Mouse (Mus musculus): Measurements from ENCODE around the gene Zfp687. TPM values are rescaled to one million over a fixed set of nuclear protein-coding genes. Genes with fewer than 3 reads are reported as not detected.

Gene Zfp687
- total RNA-seq, 2 experiments from 2014 or later, result 20.8 to 21.8 TPM

- peak; percentile 76 to 87 for DNase-seq (ENCODE audit: extremely low spot score in 1 of 2, low spot score in 2 of 2)
- intact Hi-C loops (cut with DNase I), result no loop called here
Measured at GRCm38 (mm10) chr3:94974528-94975422, 40.5 kb downstream of the Zfp687 start, which contains the start of gene Pi4kb. Gene Pi4kb (plus strand): TSS chr3:94974731.

- intact Hi-C loops (cut with DNase I), result no loop called here
- no peak for DNase-seq (ENCODE audit: extremely low spot score in 1 of 2, low spot score in 2 of 2)
Measured at GRCm38 (mm10) chr3:94974026-94974527, 41.2 kb downstream of the Zfp687 start.

- intact Hi-C loops (cut with DNase I), result no loop called here
Measured at GRCm38 (mm10) chr3:94973620-94974019, 41.6 kb downstream of the Zfp687 start.

GRCm38 (mm10) chr3:94972552-94972951, 42.7 kb downstream of the Zfp687 start:
- intact Hi-C loops (cut with DNase I), result no loop called here
- DNase-seq (ENCODE audit: extremely low spot score in 1 of 2, low spot score in 2 of 2), result no peak

More at GRCm38 (mm10) chr3:94973620-94974019, 41.6 kb downstream of the Zfp687 start:
- DNase-seq (ENCODE audit: extremely low spot score in 1 of 2, low spot score in 2 of 2), result no peak

DNA sequence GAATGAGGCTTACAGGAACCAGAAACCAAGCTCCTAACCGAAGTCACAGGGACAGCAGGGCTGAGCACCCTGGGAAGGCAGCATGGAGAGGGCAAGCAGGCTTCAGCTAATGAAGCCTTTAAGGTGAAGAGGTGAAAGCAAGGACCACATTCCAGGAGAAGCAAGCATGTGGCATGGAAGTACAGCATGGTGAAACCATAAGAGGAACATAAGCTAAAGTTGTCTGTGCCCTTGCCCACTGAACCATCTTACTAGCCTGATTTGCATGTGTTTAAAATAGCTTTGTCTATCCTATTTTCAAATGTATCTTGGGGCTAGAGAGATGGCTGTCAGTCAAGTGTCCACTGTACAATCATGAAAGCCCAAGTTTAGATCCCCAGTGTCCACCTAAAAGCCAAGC, 49.4 kb downstream of the Zfp687 start:
- DNase-seq (ENCODE audit: extremely low spot score in 1 of 2, low spot score in 2 of 2), result no peak
- intact Hi-C loops (cut with DNase I), result no loop called here

DNA sequence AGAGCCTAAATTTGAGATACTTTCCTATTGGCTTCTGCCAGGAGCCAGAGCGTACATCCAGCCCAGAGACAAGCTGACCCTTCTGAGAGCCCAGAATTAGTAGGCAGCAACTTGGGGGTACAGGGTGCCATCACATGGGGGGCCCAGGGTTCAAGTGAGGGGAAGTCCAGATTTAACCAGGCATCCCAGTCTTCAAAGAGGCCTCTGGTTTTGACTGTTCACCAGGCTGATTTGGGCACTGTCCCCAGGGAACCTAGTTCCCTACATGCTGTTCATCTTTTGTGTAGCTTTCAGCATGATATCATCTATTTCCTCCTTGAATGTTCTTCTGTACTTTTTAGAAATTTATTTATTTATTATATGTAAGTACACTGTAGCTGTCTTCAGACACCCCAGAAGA, 50.3 kb downstream of the Zfp687 start:
- DNase-seq (ENCODE audit: extremely low spot score in 1 of 2, low spot score in 2 of 2), result no peak
- intact Hi-C loops (cut with DNase I), result no loop called here

DNA sequence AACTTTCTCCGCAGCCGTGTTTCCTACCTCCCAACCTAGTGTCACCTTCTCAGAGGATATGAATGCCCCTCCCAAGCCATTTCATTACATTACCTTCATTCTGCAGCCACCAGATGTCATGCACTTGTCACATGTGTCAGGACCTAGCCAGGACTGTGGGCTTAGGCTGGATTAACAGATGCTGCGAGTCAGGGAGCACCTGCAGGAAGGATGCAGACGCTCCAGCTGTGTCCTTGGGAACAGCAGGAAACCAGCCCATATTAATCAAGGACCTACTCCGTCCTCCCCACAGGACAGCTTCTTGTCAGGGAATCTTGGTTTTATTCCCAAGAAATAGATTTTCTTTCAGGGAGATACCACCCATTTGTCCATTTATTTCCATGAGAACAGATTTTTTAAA, 54.9 kb downstream of the Zfp687 start:
- intact Hi-C loops (cut with DNase I), result no loop called here
- no peak for DNase-seq (ENCODE audit: extremely low spot score in 1 of 2, low spot score in 2 of 2)

DNA sequence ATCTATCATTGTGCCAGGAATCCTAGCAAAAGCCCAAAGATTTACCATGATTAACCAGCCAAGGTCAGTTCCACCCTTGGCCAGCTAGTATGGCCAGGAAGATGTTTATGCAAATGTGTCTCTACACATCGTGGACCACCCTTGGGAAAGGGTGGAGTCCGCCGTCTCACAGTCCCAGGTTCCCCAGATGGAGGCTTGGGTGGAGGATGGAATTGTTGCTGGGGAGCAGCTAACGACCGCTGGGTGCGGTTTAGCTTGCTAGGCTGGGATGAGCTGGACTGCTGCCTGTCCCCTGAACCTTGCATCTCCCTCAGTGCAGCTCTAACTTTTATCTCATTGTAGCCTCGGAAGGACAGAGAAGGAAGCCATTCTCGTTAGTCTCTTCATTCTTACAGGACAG, 55.4 kb downstream of the Zfp687 start:
- no peak for DNase-seq (ENCODE audit: extremely low spot score in 1 of 2, low spot score in 2 of 2)
- intact Hi-C loops (cut with DNase I), result no loop called here

- intact Hi-C loops (cut with DNase I), result no loop called here
- no peak for DNase-seq (ENCODE audit: extremely low spot score in 1 of 2, low spot score in 2 of 2)
Measured at GRCm38 (mm10) chr3:94958295-94958694, 57.0 kb downstream of the Zfp687 start.

Small RNA genes lying within 50 kb of the gene (microRNA-seq; reads per million reads assigned to microRNA genes)
- 3.2 reads per million, percentile 4 among the genes with 10 or more reads in this experiment for gene Mir7013

Other genes with a start within 250 kb of the Zfp687 start
- gene Cgn, start 229.0 kb downstream of the Zfp687 start, total RNA-seq (2021), result 1 to 10 TPM; 8.9 to 9.0 TPM
- 10 to 100 TPM; 60.4 to 64.9 TPM for gene Pogz, start 177.9 kb downstream of the Zfp687 start, total RNA-seq (2021)
- gene Psmb4, start 128.5 kb downstream of the Zfp687 start, total RNA-seq (2021), result 100 to 1,000 TPM; 274 to 309 TPM
- 1 to 10 TPM; 3.2 to 3.8 TPM for gene Selenbp1, start 82.4 kb downstream of the Zfp687 start, total RNA-seq (2021)
- gene Rfx5, start 61.4 kb downstream of the Zfp687 start, total RNA-seq (2021), result 10 to 100 TPM; 26.8 to 27.5 TPM
- gene Pi4kb, start 40.7 kb downstream of the Zfp687 start, total RNA-seq (2021), result 10 to 100 TPM; 47.9 to 49.7 TPM
- gene Psmd4, start 27.2 kb upstream of the Zfp687 start, total RNA-seq (2021), result 100 to 1,000 TPM; 155 to 167 TPM
- 10 to 100 TPM; 27.8 to 29.2 TPM for gene Pip5k1a, start 91.5 kb upstream of the Zfp687 start, total RNA-seq (2021)
- gene Vps72, start 95.6 kb upstream of the Zfp687 start, total RNA-seq (2021), result 10 to 100 TPM; 41.6 to 43.7 TPM
- gene Tmod4, start 109.0 kb upstream of the Zfp687 start, total RNA-seq (2021), result under 1 TPM; 0.81 to 0.83 TPM
- 10 to 100 TPM; 30.5 to 36.6 TPM for gene Scnm1, start 118.6 kb upstream of the Zfp687 start, total RNA-seq (2021)
- 10 to 100 TPM; 23.2 to 23.5 TPM for gene Lysmd1, start 118.6 kb upstream of the Zfp687 start, total RNA-seq (2021)
- gene Tnfaip8l2, start 126.9 kb upstream of the Zfp687 start, total RNA-seq (2021), result 1 to 10 TPM; 2.7 to 2.8 TPM
- 10 to 100 TPM; 60.5 to 73.6 TPM for gene Sema6c, start 145.0 kb upstream of the Zfp687 start, total RNA-seq (2021)
- gene Gabpb2, start 202.5 kb upstream of the Zfp687 start, total RNA-seq (2021), result 1 to 10 TPM; 7.6 to 8.5 TPM
- gene Cdc42se1, start 213.3 kb upstream of the Zfp687 start, total RNA-seq (2021), result 10 to 100 TPM; 66.1 to 71.3 TPM
- 100 to 1,000 TPM; 599 to 606 TPM for gene Mllt11, start 216.7 kb upstream of the Zfp687 start, total RNA-seq (2021)
- gene Gm128, start 226.2 kb upstream of the Zfp687 start, total RNA-seq (2021), result not detected
- gene Bnipl, start 235.7 kb upstream of the Zfp687 start, total RNA-seq (2021), result under 1 TPM; 0.58 to 0.63 TPM